Mouse (Mus musculus): ENCODE measurements around the gene Cpne8. TPM values are rescaled to one million over a fixed set of nuclear protein-coding genes. Genes with fewer than 3 reads are reported as not detected.
"Not testable (repeated sequence)": the region's sequence is repeated elsewhere in the genome, so short reads cannot be mapped to it uniquely, and the experiment has no call there.

Cpne8 gene
- polyA plus RNA-seq, 1 experiment from 2014 or later, result 1.5 TPM

- H3K4me3 ChIP-seq (replicated peaks), result no peak overlapping the region
- H3K4me2 ChIP-seq, result no peak overlapping the region
- H3K27ac ChIP-seq (replicated peaks), result no peak overlapping the region
- no peaks in the 10 kb centered on the region for H3K4me1 ChIP-seq (replicated peaks)
- WGBS (ENCODE audit: insufficient replicate concordance), result 45% methylated on average over 4 of the region's 4 CpGs
- no peak overlapping the region for H3K9ac ChIP-seq
- H3K27me3 ChIP-seq, result no peaks in the 10 kb centered on the region
- H3K9me3 ChIP-seq (replicated peaks), result no peaks in the 10 kb centered on the region
- H3K36me3 ChIP-seq (replicated peaks), result no peaks in the 10 kb centered on the region
- ATAC-seq (ENCODE audit: insufficient read depth), result no peak
Measured at GRCm38 (mm10) chr15:90663631-90664030, 15.6 kb downstream of the Cpne8 start.

GRCm38 (mm10) chr15:90660723-90661122 lies 18.5 kb downstream of the Cpne8 start:
- H3K36me3 ChIP-seq (replicated peaks), result no peaks in the 10 kb centered on the region
- H3K9me3 ChIP-seq (replicated peaks), result no peaks in the 10 kb centered on the region
- H3K4me2 ChIP-seq, result no peak overlapping the region
- H3K27me3 ChIP-seq, result no peaks in the 10 kb centered on the region
- H3K27ac ChIP-seq (replicated peaks), result no peak overlapping the region
- 73% methylated on average over 3 of the region's 3 CpGs for WGBS (ENCODE audit: insufficient replicate concordance)
- ATAC-seq (ENCODE audit: insufficient read depth), result no peak
- H3K9ac ChIP-seq, result no peak overlapping the region
- H3K4me1 ChIP-seq (replicated peaks), result no peaks in the 10 kb centered on the region
- H3K4me3 ChIP-seq (replicated peaks), result no peak overlapping the region

GRCm38 (mm10) chr15:90658053-90658452 lies 21.2 kb downstream of the Cpne8 start:
- no peak for ATAC-seq (ENCODE audit: insufficient read depth)
- Histone ChIP-seq H3K9me3 (replicated peaks) (no peaks in the 10 kb centered on the region), H3K9ac (no peak overlapping the region), H3K4me1 (replicated peaks) (no peaks in the 10 kb centered on the region), H3K27ac (replicated peaks) (no peak overlapping the region), H3K27me3 (no peaks in the 10 kb centered on the region), H3K4me3 (replicated peaks) (no peak overlapping the region), H3K4me2 (no peak overlapping the region), H3K36me3 (replicated peaks) (no peaks in the 10 kb centered on the region)
- 19% methylated on average over 2 of the region's 2 CpGs for WGBS (ENCODE audit: insufficient replicate concordance)

- H3K4me1 ChIP-seq (replicated peaks), result no peaks in the 10 kb centered on the region
- no peak for ATAC-seq (ENCODE audit: insufficient read depth)
- H3K4me2 ChIP-seq, result no peak overlapping the region
- H3K9ac ChIP-seq, result no peak overlapping the region
- no peak overlapping the region for H3K4me3 ChIP-seq (replicated peaks)
- no peak overlapping the region for H3K27ac ChIP-seq (replicated peaks)
- no peaks in the 10 kb centered on the region for H3K36me3 ChIP-seq (replicated peaks)
- WGBS (ENCODE audit: insufficient replicate concordance), result 67% methylated on average over 8 of the region's 8 CpGs
- H3K27me3 ChIP-seq, result no peaks in the 10 kb centered on the region
- H3K9me3 ChIP-seq (replicated peaks), result no peaks in the 10 kb centered on the region
Measured at GRCm38 (mm10) chr15:90656521-90656920, 22.7 kb downstream of the Cpne8 start.

GRCm38 (mm10) chr15:90647011-90647577 lies 32.1 kb downstream of the Cpne8 start:
- WGBS (ENCODE audit: insufficient replicate concordance), result 59% methylated on average over 5 of the region's 5 CpGs
- Histone ChIP-seq H3K9ac (no peak overlapping the region), H3K27me3 (no peaks in the 10 kb centered on the region), H3K4me1 (replicated peaks) (no peaks in the 10 kb centered on the region), H3K27ac (replicated peaks) (no peak overlapping the region), H3K4me2 (no peak overlapping the region), H3K9me3 (replicated peaks) (no peaks in the 10 kb centered on the region), H3K36me3 (replicated peaks) (no peaks in the 10 kb centered on the region), H3K4me3 (replicated peaks) (no peak overlapping the region)
- ATAC-seq (ENCODE audit: insufficient read depth), result no peak

- no peaks in the 10 kb centered on the region for H3K36me3 ChIP-seq (replicated peaks)
- no peak overlapping the region for H3K27ac ChIP-seq (replicated peaks)
- H3K4me3 ChIP-seq (replicated peaks), result no peak overlapping the region
- 66% methylated on average over 4 of the region's 4 CpGs for WGBS (ENCODE audit: insufficient replicate concordance)
- no peak overlapping the region for H3K9ac ChIP-seq
- no peaks in the 10 kb centered on the region for H3K9me3 ChIP-seq (replicated peaks)
- no peak for ATAC-seq (ENCODE audit: insufficient read depth)
- no peak overlapping the region for H3K4me2 ChIP-seq
- no peaks in the 10 kb centered on the region for H3K4me1 ChIP-seq (replicated peaks)
- H3K27me3 ChIP-seq, result no peaks in the 10 kb centered on the region
Measured at GRCm38 (mm10) chr15:90646326-90646725, 32.9 kb downstream of the Cpne8 start.

GRCm38 (mm10) chr15:90645828-90646227 lies 33.4 kb downstream of the Cpne8 start:
- Histone ChIP-seq H3K27ac (replicated peaks) (no peak overlapping the region), H3K9me3 (replicated peaks) (no peaks in the 10 kb centered on the region), H3K4me2 (no peak overlapping the region), H3K4me1 (replicated peaks) (no peaks in the 10 kb centered on the region), H3K27me3 (no peaks in the 10 kb centered on the region), H3K36me3 (replicated peaks) (no peaks in the 10 kb centered on the region), H3K4me3 (replicated peaks) (no peak overlapping the region), H3K9ac (no peak overlapping the region)
- no peak for ATAC-seq (ENCODE audit: insufficient read depth)
- WGBS (ENCODE audit: insufficient replicate concordance), result 67% methylated on average over 10 of the region's 10 CpGs

GRCm38 (mm10) chr15:90624201-90624600 lies 55.0 kb downstream of the Cpne8 start:
- H3K27ac ChIP-seq (replicated peaks), result no peak overlapping the region
- H3K9me3 ChIP-seq (replicated peaks), result no peaks in the 10 kb centered on the region
- H3K36me3 ChIP-seq (replicated peaks), result no peaks in the 10 kb centered on the region
- H3K9ac ChIP-seq, result no peak overlapping the region
- no peaks in the 10 kb centered on the region for H3K27me3 ChIP-seq
- no peak overlapping the region for H3K4me2 ChIP-seq
- H3K4me1 ChIP-seq (replicated peaks), result no peaks in the 10 kb centered on the region
- WGBS (ENCODE audit: insufficient replicate concordance), result 72% methylated on average over 5 of the region's 5 CpGs
- H3K4me3 ChIP-seq (replicated peaks), result no peak overlapping the region
- ATAC-seq (ENCODE audit: insufficient read depth), result no peak

- no peaks in the 10 kb centered on the region for H3K27me3 ChIP-seq
- H3K4me2 ChIP-seq, result no peak overlapping the region
- no peaks in the 10 kb centered on the region for H3K9me3 ChIP-seq (replicated peaks)
- no peaks in the 10 kb centered on the region for H3K4me1 ChIP-seq (replicated peaks)
- no peak overlapping the region for H3K4me3 ChIP-seq (replicated peaks)
- no peaks in the 10 kb centered on the region for H3K36me3 ChIP-seq (replicated peaks)
- WGBS (ENCODE audit: insufficient replicate concordance), result 58% methylated on average over 3 of the region's 3 CpGs
- H3K9ac ChIP-seq, result no peak overlapping the region
- ATAC-seq (ENCODE audit: insufficient read depth), result no peak
- no peak overlapping the region for H3K27ac ChIP-seq (replicated peaks)
Measured at GRCm38 (mm10) chr15:90622005-90622404, 57.2 kb downstream of the Cpne8 start.

- Histone ChIP-seq H3K9me3 (replicated peaks) (no peaks in the 10 kb centered on the region), H3K4me1 (replicated peaks) (no peaks in the 10 kb centered on the region), H3K27me3 (no peaks in the 10 kb centered on the region), H3K4me2 (no peak overlapping the region), H3K27ac (replicated peaks) (no peak overlapping the region), H3K9ac (no peak overlapping the region), H3K36me3 (replicated peaks) (no peaks in the 10 kb centered on the region), H3K4me3 (replicated peaks) (no peak overlapping the region)
- no peak for ATAC-seq (ENCODE audit: insufficient read depth)
- 57% methylated on average over 4 of the region's 4 CpGs for WGBS (ENCODE audit: insufficient replicate concordance)
Measured at GRCm38 (mm10) chr15:90619736-90620135, 59.5 kb downstream of the Cpne8 start.

- no peak for ATAC-seq (ENCODE audit: insufficient read depth)
- WGBS (ENCODE audit: insufficient replicate concordance), result 55% methylated on average over 8 of the region's 8 CpGs
Measured at GRCm38 (mm10) chr15:90616116-90616798, 63.0 kb downstream of the Cpne8 start.

GRCm38 (mm10) chr15:90610767-90611166 lies 68.5 kb downstream of the Cpne8 start:
- WGBS (ENCODE audit: insufficient replicate concordance), result 70% methylated on average over 4 of the region's 4 CpGs
- H3K4me3 ChIP-seq (replicated peaks); H3K36me3 ChIP-seq (replicated peaks); H3K9me3 ChIP-seq (replicated peaks); H3K27ac ChIP-seq (replicated peaks); H3K4me1 ChIP-seq (replicated peaks); H3K4me2 ChIP-seq; H3K9ac ChIP-seq; H3K27me3 ChIP-seq; ATAC-seq (ENCODE audit: insufficient read depth): not testable (repeated sequence)

More at GRCm38 (mm10) chr15:90616116-90616798, 63.0 kb downstream of the Cpne8 start:
- no peaks in the 10 kb centered on the region for H3K36me3 ChIP-seq (replicated peaks)
- no peak overlapping the region for H3K4me3 ChIP-seq (replicated peaks)
- no peak overlapping the region for H3K4me2 ChIP-seq
- no peak overlapping the region for H3K27ac ChIP-seq (replicated peaks)
- H3K9ac ChIP-seq, result no peak overlapping the region
- no peaks in the 10 kb centered on the region for H3K9me3 ChIP-seq (replicated peaks)
- H3K4me1 ChIP-seq (replicated peaks), result no peaks in the 10 kb centered on the region
- no peaks in the 10 kb centered on the region for H3K27me3 ChIP-seq
